Mouse (Mus musculus) liver, embryonic 14.5 days (tissue): ENCODE data around the gene Mob3a. TPM values are rescaled to one million over a fixed set of nuclear protein-coding genes. Genes with fewer than 3 reads are reported as not detected.

Experiments
- ATAC-seq: fragments of 200-750 bp; cut with Nextera tagmentation; 2 replicates; pipeline ENCODE4 v1.8.0; 2017; ENCODE audit warnings: moderate number of reproducible peaks, mild to moderate bottlenecking, moderate library complexity; ENCODE audit not compliant: insufficient read depth
- DNase-seq, 3 experiments: peaks; one replicate each; pipeline ENCODE4 v3.0.0-alpha.2; 2012 to 2013; ENCODE audit warnings: low read depth in 3 of 3, low spot score in 3 of 3
- H3K27ac ChIP-seq: fragments of 300-500 bp; sonication (generic); 2 replicates; pipeline ENCODE4 v1.5.1; 2014; ENCODE audit warnings: moderate library complexity, mild to moderate bottlenecking, control low read depth, inconsistent platforms
- H3K27me3 ChIP-seq: fragments of 300-500 bp; sonication (generic); 2 replicates; pipeline ENCODE4 v1.6.1; 2014; ENCODE audit warnings: mild to moderate bottlenecking, low read length, moderate library complexity; ENCODE audit not compliant: control insufficient read depth, insufficient read depth
- H3K36me3 ChIP-seq: fragments of 300-500 bp; sonication (generic); replicated peaks from 2 replicates; pipeline ENCODE4 v1.6.1; 2014; ENCODE audit warnings: low read depth; ENCODE audit not compliant: control insufficient read depth, insufficient read depth
- H3K4me1 ChIP-seq, 2 experiments: fragments of 200-500 bp in 1 of 2; fragments of 300-500 bp in 1 of 2; sonication (generic) in 1 of 2; replicated peaks; 2 replicates each; pipeline ENCODE4 v1.6.1; 2012 to 2014; ENCODE audit warnings: antibody characterized with exemption in 1 of 2, inconsistent platforms in 1 of 2, low read length in 1 of 2; ENCODE audit not compliant: control insufficient read depth in 2 of 2, insufficient read depth in 2 of 2
- H3K4me2 ChIP-seq: fragments of 300-500 bp; sonication (generic); 2 replicates; pipeline ENCODE4 v1.6.1; 2014; ENCODE audit warnings: low read depth, mild to moderate bottlenecking, control low read depth, moderate library complexity
- H3K4me3 ChIP-seq, 2 experiments: fragments of 200-500 bp in 1 of 2; fragments of 300-500 bp in 1 of 2; sonication (generic) in 1 of 2; 2 replicates each; pipeline ENCODE4 v1.5.1; 2012 to 2014; ENCODE audit warnings: low read depth in 2 of 2, low read length in 2 of 2, mild to moderate bottlenecking in 2 of 2, control low read depth in 1 of 2, inconsistent platforms in 1 of 2, moderate library complexity in 1 of 2; ENCODE audit not compliant: insufficient read depth in 1 of 2
- H3K9ac ChIP-seq: fragments of 300-500 bp; sonication (generic); replicated peaks from 2 replicates; pipeline ENCODE4 v1.6.1; 2014; ENCODE audit warnings: mild to moderate bottlenecking, control low read depth, moderate library complexity
- H3K9me3 ChIP-seq: fragments of 300-500 bp; sonication (generic); 2 replicates; pipeline ENCODE4 v1.6.1; 2016; ENCODE audit warnings: low read length, mixed read lengths; ENCODE audit not compliant: control insufficient read depth
- CTCF ChIP-seq: IDR thresholded peaks from 2 replicates; pipeline ENCODE4 v1.5.1; 2016; ENCODE audit warnings: antibody characterized with exemption, low read depth, control low read depth
- EP300 ChIP-seq: IDR thresholded peaks from 2 replicates; pipeline ENCODE4 v1.6.1; 2016; ENCODE audit warnings: antibody characterized with exemption, low read depth
- WGBS: fragments of 180-500 bp; shearing (Covaris S2); extraction: QIAGEN DNeasy Blood & Tissue Kit; methylation state at CpG from one replicate; pipeline ENCODE4 v1.1.7; 2014; ENCODE audit not compliant: insufficient replicate concordance; 5-methylcytosine and 5-hydroxymethylcytosine counted together
- polyA plus RNA-seq, 2 experiments: library from polyadenylated mRNA; depleted of rRNA in 1 of 2; stranded (reverse) in 1 of 2; unstranded in 1 of 2; fragments of >200 nt; fragmentation: Nextera tagmentation in 1 of 2; extraction: Ambion mirVana in 1 of 2; gene quantifications; 2 replicates each; pipeline versions ENCODE4 v1.2.1 to v1.2.3; 2012 to 2014

Gene Mob3a
- polyA plus RNA-seq (2012; rRNA removed) (13.0 and 15.8 TPM in 2 replicates), polyA plus RNA-seq (2014; fragmentation: Nextera tagmentation; extraction: Ambion mirVana) (14.2 and 16.0 TPM in 2 replicates)

GRCm38 (mm10) chr10:80701721-80702535 is at the start of gene Mob3a, which contains the start of gene Izumo4:
Gene Mob3a, minus strand, starts transcription at chr10:80701977.
Gene Izumo4, plus strand, starts transcription at chr10:80702184.
- Histone ChIP-seq H3K27ac (peak within 1 kb of the TSS; percentile 92), H3K4me3 (peak within 1 kb of the TSS; percentile 64 to 67), H3K4me2 (peak within 1 kb of the TSS; percentile 98), H3K27me3 (no peaks in the 10 kb centered on the region), H3K9me3 (no peaks in the 10 kb centered on the region), H3K4me1 (peaks cover 47 to 48% of the 10 kb centered on the region in 2 experiments), H3K36me3 (no peaks in the 10 kb centered on the region), H3K9ac (peak within 1 kb of the TSS; percentile 62)
- DNase-seq (peak; percentile 96 to 97 (median 97)), ATAC-seq (peak; percentile 81)
- under 1% methylated on average over 59 of the region's 59 CpGs for WGBS
- peak; percentile 19; the same call in 1 of the 2 replicates for TF ChIP-seq CTCF
- TF ChIP-seq EP300, result peak; percentile 29; the same call in 1 of the 2 replicates

- peak overlapping the region; percentile 12; the same call in 1 of the 2 replicates for H3K27ac ChIP-seq
- H3K9ac ChIP-seq, result peak overlapping the region; percentile 23
- H3K9me3 ChIP-seq, result no peaks in the 10 kb centered on the region
- DNase-seq (no peak), ATAC-seq (no peak)
- H3K4me2 ChIP-seq, result peak overlapping the region; percentile 76
- 2% methylated on average over 16 of the region's 16 CpGs for WGBS
- H3K4me3 ChIP-seq, result peak overlapping the region; percentile 8 to 34
- peaks cover 17 to 19% of the 10 kb centered on the region in 2 experiments for H3K4me1 ChIP-seq
- H3K27me3 ChIP-seq, result no peaks in the 10 kb centered on the region
- no peak for TF ChIP-seq EP300
- TF ChIP-seq CTCF, result peak; percentile 64
- no peaks in the 10 kb centered on the region for H3K36me3 ChIP-seq
Measured at GRCm38 (mm10) chr10:80751188-80751832, 49.5 kb upstream of the Mob3a start.

GRCm38 (mm10) chr10:80748609-80749008 is 46.8 kb upstream of the Mob3a start:
- no peaks in the 10 kb centered on the region for H3K27me3 ChIP-seq
- H3K9me3 ChIP-seq, result no peaks in the 10 kb centered on the region
- 8% methylated on average over 6 of the region's 6 CpGs for WGBS
- H3K4me2 ChIP-seq, result no peak overlapping the region
- ATAC-seq, result no peak
- H3K4me1 ChIP-seq, result peaks cover 21 to 26% of the 10 kb centered on the region in 2 experiments
- no peaks in the 10 kb centered on the region for H3K36me3 ChIP-seq
- no peak overlapping the region for H3K27ac ChIP-seq
- no peak overlapping the region for H3K4me3 ChIP-seq
- no peak for TF ChIP-seq CTCF
- TF ChIP-seq EP300, result no peak
- H3K9ac ChIP-seq, result no peak overlapping the region
- peak in 2 of 3 experiments; percentile 57 to 58 for DNase-seq

- Histone ChIP-seq H3K4me1 (peaks cover 21 to 25% of the 10 kb centered on the region in 2 experiments), H3K9ac (no peak overlapping the region), H3K9me3 (no peaks in the 10 kb centered on the region), H3K36me3 (no peaks in the 10 kb centered on the region), H3K4me2 (no peak overlapping the region), H3K27me3 (no peaks in the 10 kb centered on the region), H3K27ac (no peak overlapping the region), H3K4me3 (no peak overlapping the region)
- peak; percentile 98 for TF ChIP-seq CTCF
- TF ChIP-seq EP300, result no peak
- no peak for ATAC-seq
- peak; percentile 57 to 64 (median 62) for DNase-seq
- 8% methylated on average over 3 of the region's 3 CpGs for WGBS
Measured at GRCm38 (mm10) chr10:80747410-80747809, 45.6 kb upstream of the Mob3a start.

GRCm38 (mm10) chr10:80744262-80744661 is 42.5 kb upstream of the Mob3a start:
- TF ChIP-seq EP300, result no peak
- no peak for TF ChIP-seq CTCF
- Histone ChIP-seq H3K9ac (no peak overlapping the region), H3K9me3 (no peaks in the 10 kb centered on the region), H3K36me3 (no peaks in the 10 kb centered on the region), H3K27ac (peak overlapping the region; percentile 36; the same call in 1 of the 2 replicates), H3K27me3 (no peaks in the 10 kb centered on the region), H3K4me1 (peaks cover 19 to 29% of the 10 kb centered on the region in 2 experiments), H3K4me3 (no peak overlapping the region), H3K4me2 (peak overlapping the region; percentile 31)
- ATAC-seq (peak; percentile 42), DNase-seq (peak; percentile 65 to 71 (median 66))
- WGBS, result 24% methylated on average over 5 of the region's 5 CpGs
